Mouse (Mus musculus): ENCODE measurements at regions not wholly inside any gene's neighbourhood (a gene's known extent, or its start where the extent isn't known, plus 50 kb on each side); places are given as distances from the start of the nearest gene placed in this dataset.

- H3K27ac ChIP-seq (replicated peaks; ENCODE audit: low read depth, low read length): no peak overlapping the region
- H3K36me3 ChIP-seq (ENCODE audit: control insufficient read depth, insufficient read depth, low read length): no peaks in the 10 kb centered on the region
- no peak overlapping the region for H3K4me3 ChIP-seq (replicated peaks; ENCODE audit: low read depth, low read length)
- H3K9me3 ChIP-seq (ENCODE audit: control insufficient read depth, low read length): no peaks in the 10 kb centered on the region
- H3K27me3 ChIP-seq (ENCODE audit: control insufficient read depth, insufficient read depth, low read length): no peaks in the 10 kb centered on the region
- H3K4me2 ChIP-seq (ENCODE audit: low read length): peak overlapping the region; percentile 31; the same call in 1 of the 2 replicates
- peak; percentile 93 for DNase-seq
- H3K4me1 ChIP-seq (ENCODE audit: control insufficient read depth, insufficient read depth, low read length): no peaks in the 10 kb centered on the region
- no peak overlapping the region for H3K9ac ChIP-seq (replicated peaks; ENCODE audit: low read length)
- 22% methylated on average over 11 of the region's 11 CpGs for WGBS
- ATAC-seq (ENCODE audit: low FRiP score, low TSS enrichment): peak; percentile 80; the same call in 1 of the 2 replicates
Observed at GRCm38 (mm10) chr2:133020173-133020837, 74.6 kb upstream of the Fermt1 start.

DNA sequence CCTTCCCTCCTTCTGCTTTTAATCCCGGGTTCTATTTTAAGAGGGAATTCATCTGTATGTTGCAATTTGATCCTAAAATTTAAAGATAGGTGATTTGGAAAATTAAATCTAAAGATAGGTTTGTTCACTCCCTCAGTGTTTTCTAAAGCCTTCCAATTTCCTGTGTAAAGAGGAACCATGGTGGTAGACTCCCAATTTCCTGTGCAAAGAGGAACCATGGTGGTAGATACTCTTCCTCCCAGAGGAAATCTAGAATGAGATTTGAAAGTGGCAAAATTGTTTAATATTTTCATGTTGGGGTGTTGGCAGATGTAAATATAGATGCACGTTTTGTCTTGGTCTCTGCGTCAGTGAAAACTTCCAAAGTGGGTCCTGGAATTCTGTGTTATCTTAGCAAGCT is 75.5 kb upstream of the Fermt1 start:
- Histone ChIP-seq H3K27ac (replicated peaks; ENCODE audit: low read depth, low read length) (no peak overlapping the region), H3K9ac (replicated peaks; ENCODE audit: low read length) (no peak overlapping the region), H3K27me3 (ENCODE audit: control insufficient read depth, insufficient read depth, low read length) (no peaks in the 10 kb centered on the region), H3K4me2 (ENCODE audit: low read length) (no peak overlapping the region), H3K4me3 (replicated peaks; ENCODE audit: low read depth, low read length) (no peak overlapping the region), H3K9me3 (ENCODE audit: control insufficient read depth, low read length) (no peaks in the 10 kb centered on the region), H3K36me3 (ENCODE audit: control insufficient read depth, insufficient read depth, low read length) (no peaks in the 10 kb centered on the region), H3K4me1 (ENCODE audit: control insufficient read depth, insufficient read depth, low read length) (no peaks in the 10 kb centered on the region)
- WGBS: 95% methylated on average over 3 of the region's 3 CpGs
- no peak for DNase-seq
- no peak for ATAC-seq (ENCODE audit: low FRiP score, low TSS enrichment)

DNA sequence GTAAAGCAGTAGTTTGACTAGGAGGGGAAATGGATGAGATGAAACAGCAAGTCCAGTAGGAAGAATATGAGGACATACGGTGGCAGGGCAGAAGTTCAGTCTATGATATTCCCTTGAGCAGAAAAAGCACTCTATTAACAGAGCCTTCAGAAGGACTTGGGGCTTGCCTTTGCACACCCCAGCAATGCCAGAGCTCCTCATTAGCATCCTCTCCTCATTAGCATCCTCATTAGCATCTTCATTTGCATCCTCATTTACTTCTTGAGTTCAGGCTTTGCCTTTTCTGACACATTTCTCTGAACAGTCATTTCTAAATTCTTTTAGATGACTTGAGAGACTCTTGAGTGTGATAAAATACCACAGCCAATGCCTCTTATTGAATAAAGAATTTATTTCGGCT is 81.3 kb upstream of the Fermt1 start:
- no peak overlapping the region for H3K4me2 ChIP-seq (ENCODE audit: low read length)
- ATAC-seq (ENCODE audit: low FRiP score, low TSS enrichment): no peak
- H3K36me3 ChIP-seq (ENCODE audit: control insufficient read depth, insufficient read depth, low read length): no peaks in the 10 kb centered on the region
- WGBS: 93% methylated on average over 2 of the region's 2 CpGs
- H3K27ac ChIP-seq (replicated peaks; ENCODE audit: low read depth, low read length): no peak overlapping the region
- H3K4me1 ChIP-seq (ENCODE audit: control insufficient read depth, insufficient read depth, low read length): no peaks in the 10 kb centered on the region
- no peaks in the 10 kb centered on the region for H3K27me3 ChIP-seq (ENCODE audit: control insufficient read depth, insufficient read depth, low read length)
- no peak overlapping the region for H3K9ac ChIP-seq (replicated peaks; ENCODE audit: low read length)
- DNase-seq: no peak
- H3K4me3 ChIP-seq (replicated peaks; ENCODE audit: low read depth, low read length): no peak overlapping the region
- H3K9me3 ChIP-seq (ENCODE audit: control insufficient read depth, low read length): no peaks in the 10 kb centered on the region

DNA sequence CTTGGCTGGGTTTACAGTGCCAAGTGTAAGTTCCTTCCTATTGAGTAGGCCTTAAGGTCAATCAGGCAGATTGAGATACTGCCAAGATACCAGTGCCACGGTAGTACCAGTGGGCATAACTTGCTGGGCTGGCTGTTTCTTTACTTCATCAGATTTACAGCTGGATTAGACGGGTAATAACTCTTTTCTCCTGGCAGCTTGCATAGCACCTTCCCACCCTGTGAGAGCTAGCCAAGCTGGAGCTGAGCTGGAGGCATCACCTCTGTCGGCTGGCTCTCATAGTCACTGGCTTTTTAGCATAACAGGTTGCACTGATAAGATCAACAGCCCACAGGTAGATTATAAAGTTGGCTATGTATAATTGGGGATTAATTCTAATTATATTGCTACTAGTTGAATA is 89.7 kb upstream of the Fermt1 start:
- no peak overlapping the region for H3K4me3 ChIP-seq (replicated peaks; ENCODE audit: low read depth, low read length)
- H3K27me3 ChIP-seq (ENCODE audit: control insufficient read depth, insufficient read depth, low read length): no peaks in the 10 kb centered on the region
- no peaks in the 10 kb centered on the region for H3K36me3 ChIP-seq (ENCODE audit: control insufficient read depth, insufficient read depth, low read length)
- ATAC-seq (ENCODE audit: low FRiP score, low TSS enrichment) (no peak), DNase-seq (no peak)
- WGBS: 86% methylated on average over 3 of the region's 3 CpGs
- H3K27ac ChIP-seq (replicated peaks; ENCODE audit: low read depth, low read length): no peak overlapping the region
- H3K4me1 ChIP-seq (ENCODE audit: control insufficient read depth, insufficient read depth, low read length): no peaks in the 10 kb centered on the region
- H3K4me2 ChIP-seq (ENCODE audit: low read length): no peak overlapping the region
- H3K9ac ChIP-seq (replicated peaks; ENCODE audit: low read length): no peak overlapping the region
- H3K9me3 ChIP-seq (ENCODE audit: control insufficient read depth, low read length): no peaks in the 10 kb centered on the region

GRCm38 (mm10) chr2:133040708-133041107 is 95.0 kb upstream of the Fermt1 start:
- no peak overlapping the region for H3K4me3 ChIP-seq (replicated peaks; ENCODE audit: low read depth, low read length)
- H3K27me3 ChIP-seq (ENCODE audit: control insufficient read depth, insufficient read depth, low read length): no peaks in the 10 kb centered on the region
- H3K4me1 ChIP-seq (ENCODE audit: control insufficient read depth, insufficient read depth, low read length): no peaks in the 10 kb centered on the region
- no peaks in the 10 kb centered on the region for H3K36me3 ChIP-seq (ENCODE audit: control insufficient read depth, insufficient read depth, low read length)
- H3K9me3 ChIP-seq (ENCODE audit: control insufficient read depth, low read length): no peaks in the 10 kb centered on the region
- WGBS: 95% methylated on average over 1 of the region's 1 CpGs
- no peak overlapping the region for H3K9ac ChIP-seq (replicated peaks; ENCODE audit: low read length)
- no peak for ATAC-seq (ENCODE audit: low FRiP score, low TSS enrichment)
- H3K27ac ChIP-seq (replicated peaks; ENCODE audit: low read depth, low read length): no peak overlapping the region
- no peak overlapping the region for H3K4me2 ChIP-seq (ENCODE audit: low read length)
- no peak for DNase-seq

GRCm38 (mm10) chr2:133077698-133078356 is 132.1 kb upstream of the Fermt1 start:
- no peaks in the 10 kb centered on the region for H3K27me3 ChIP-seq (ENCODE audit: control insufficient read depth, insufficient read depth, low read length)
- H3K4me2 ChIP-seq (ENCODE audit: low read length): no peak overlapping the region
- WGBS: 94% methylated on average over 11 of the region's 11 CpGs
- H3K4me3 ChIP-seq (replicated peaks; ENCODE audit: low read depth, low read length): no peak overlapping the region
- DNase-seq (no peak), ATAC-seq (ENCODE audit: low FRiP score, low TSS enrichment) (no peak)
- H3K9ac ChIP-seq (replicated peaks; ENCODE audit: low read length): no peak overlapping the region
- no peaks in the 10 kb centered on the region for H3K4me1 ChIP-seq (ENCODE audit: control insufficient read depth, insufficient read depth, low read length)
- no peaks in the 10 kb centered on the region for H3K9me3 ChIP-seq (ENCODE audit: control insufficient read depth, low read length)
- no peaks in the 10 kb centered on the region for H3K36me3 ChIP-seq (ENCODE audit: control insufficient read depth, insufficient read depth, low read length)
- H3K27ac ChIP-seq (replicated peaks; ENCODE audit: low read depth, low read length): no peak overlapping the region

GRCm38 (mm10) chr2:133090976-133091375 is 145.3 kb upstream of the Fermt1 start:
- no peak overlapping the region for H3K9ac ChIP-seq (replicated peaks; ENCODE audit: low read length)
- ATAC-seq (ENCODE audit: low FRiP score, low TSS enrichment): no peak
- no peak for DNase-seq
- H3K36me3 ChIP-seq (ENCODE audit: control insufficient read depth, insufficient read depth, low read length): no peaks in the 10 kb centered on the region
- no peak overlapping the region for H3K4me2 ChIP-seq (ENCODE audit: low read length)
- H3K4me3 ChIP-seq (replicated peaks; ENCODE audit: low read depth, low read length): no peak overlapping the region
- no peak overlapping the region for H3K27ac ChIP-seq (replicated peaks; ENCODE audit: low read depth, low read length)
- H3K27me3 ChIP-seq (ENCODE audit: control insufficient read depth, insufficient read depth, low read length): no peaks in the 10 kb centered on the region
- H3K9me3 ChIP-seq (ENCODE audit: control insufficient read depth, low read length): no peaks in the 10 kb centered on the region
- no peaks in the 10 kb centered on the region for H3K4me1 ChIP-seq (ENCODE audit: control insufficient read depth, insufficient read depth, low read length)
- 89% methylated on average over 7 of the region's 7 CpGs for WGBS

DNA sequence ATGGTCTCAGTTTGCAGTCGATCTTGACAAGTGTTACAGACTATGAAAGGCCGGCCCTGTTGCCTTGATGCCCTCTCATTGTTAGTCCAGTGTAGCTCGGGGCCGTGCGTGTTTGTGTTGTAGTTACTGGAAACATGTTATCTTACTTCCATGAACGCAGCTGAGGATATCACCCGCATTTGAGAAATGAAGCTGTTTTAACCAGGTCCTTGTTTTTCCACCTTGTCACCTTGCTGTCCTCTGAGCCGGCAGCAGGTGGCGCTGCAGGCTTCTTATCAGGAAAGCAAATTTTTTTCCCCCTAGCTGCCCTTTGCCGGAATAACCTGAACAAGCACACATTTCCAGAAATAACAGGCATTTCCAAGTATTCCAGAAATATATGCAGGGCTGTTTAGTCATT is 167.9 kb upstream of the Fermt1 start:
- peak; percentile 29; the same call in 1 of the 2 replicates for ATAC-seq (ENCODE audit: low FRiP score, low TSS enrichment)
- no peaks in the 10 kb centered on the region for H3K4me1 ChIP-seq (ENCODE audit: control insufficient read depth, insufficient read depth, low read length)
- H3K36me3 ChIP-seq (ENCODE audit: control insufficient read depth, insufficient read depth, low read length): no peaks in the 10 kb centered on the region
- no peak overlapping the region for H3K4me3 ChIP-seq (replicated peaks; ENCODE audit: low read depth, low read length)
- H3K27ac ChIP-seq (replicated peaks; ENCODE audit: low read depth, low read length): no peak overlapping the region
- 24% methylated on average over 10 of the region's 10 CpGs for WGBS
- peak; percentile 90 for DNase-seq
- no peak overlapping the region for H3K4me2 ChIP-seq (ENCODE audit: low read length)
- H3K27me3 ChIP-seq (ENCODE audit: control insufficient read depth, insufficient read depth, low read length): no peaks in the 10 kb centered on the region
- H3K9ac ChIP-seq (replicated peaks; ENCODE audit: low read length): no peak overlapping the region
- H3K9me3 ChIP-seq (ENCODE audit: control insufficient read depth, low read length): no peaks in the 10 kb centered on the region

- no peak for ATAC-seq (ENCODE audit: low FRiP score, low TSS enrichment)
- no peaks in the 10 kb centered on the region for H3K36me3 ChIP-seq (ENCODE audit: control insufficient read depth, insufficient read depth, low read length)
- no peaks in the 10 kb centered on the region for H3K27me3 ChIP-seq (ENCODE audit: control insufficient read depth, insufficient read depth, low read length)
- DNase-seq: no peak
- H3K4me2 ChIP-seq (ENCODE audit: low read length): no peak overlapping the region
- H3K9ac ChIP-seq (replicated peaks; ENCODE audit: low read length): no peak overlapping the region
- no peaks in the 10 kb centered on the region for H3K9me3 ChIP-seq (ENCODE audit: control insufficient read depth, low read length)
- WGBS: 95% methylated on average over 14 of the region's 14 CpGs
- H3K4me3 ChIP-seq (replicated peaks; ENCODE audit: low read depth, low read length): no peak overlapping the region
- no peaks in the 10 kb centered on the region for H3K4me1 ChIP-seq (ENCODE audit: control insufficient read depth, insufficient read depth, low read length)
- H3K27ac ChIP-seq (replicated peaks; ENCODE audit: low read depth, low read length): no peak overlapping the region
Observed at GRCm38 (mm10) chr2:133118651-133119050, 172.9 kb upstream of the Fermt1 start.
